In the genomic region with DNA sequence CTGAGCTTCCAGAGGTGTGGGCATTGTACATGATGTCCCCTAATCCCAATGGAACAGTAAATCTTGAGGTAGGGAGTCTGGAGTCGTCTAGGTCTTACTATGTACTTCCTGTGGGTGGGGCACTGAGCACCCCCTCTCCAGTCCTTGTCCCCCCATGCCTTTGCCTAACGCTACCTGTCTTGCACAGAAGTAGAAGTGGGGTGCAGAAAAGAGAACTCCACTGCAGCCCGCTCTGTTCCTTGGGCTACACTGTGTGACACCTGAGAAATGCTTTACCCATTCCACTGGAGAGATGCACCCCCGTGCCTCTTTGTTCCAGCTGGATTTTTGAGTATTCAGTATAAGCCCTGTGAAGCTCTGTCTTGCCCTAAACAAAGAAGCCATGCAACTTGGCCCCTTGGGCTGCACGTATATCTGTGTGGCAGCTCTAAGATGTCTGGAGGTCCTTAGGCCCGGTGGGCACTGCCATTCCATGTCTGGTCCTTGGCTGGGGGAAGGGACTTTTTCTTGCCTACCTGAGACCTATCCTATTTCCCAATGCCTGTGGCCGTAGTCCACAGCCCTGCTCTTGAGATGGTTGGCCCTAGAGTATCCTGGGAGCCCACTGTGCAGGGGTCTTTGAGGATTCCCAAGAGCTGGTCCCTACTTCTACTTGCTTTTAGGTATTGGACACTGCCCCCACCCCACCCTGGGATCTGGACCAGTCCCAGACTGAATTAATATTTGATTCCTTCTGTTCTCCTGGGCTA, we compare ENCODE assay signal across 15 mouse cellular contexts.
DNase-seq lines count a peak whose midpoint lies in the region; ATAC-seq and TF ChIP-seq lines count a peak whose summit lies in the region.
"Had no signal": no experiment of that assay in that cellular context is flagged by ENCODE, and none has a peak within 500 bp of the region (broad histone marks: within the 10 kb centered on the region; RNA-seq: fewer than 3 reads in every experiment).

No protein-coding gene starts in this region.

- peaks cover 20% of the 10 kb centered on the region for H3K27me3 ChIP-seq in kidney, embryonic 14.5 days (ENCODE audit: control insufficient read depth, insufficient read depth, low read length)
- H3K27me3 ChIP-seq in lung, postnatal 0 days (replicated peaks; ENCODE audit: insufficient read depth, low read length): no peaks in the 10 kb centered on the region
- H3K27me3 ChIP-seq in intestine, embryonic 16.5 days (replicated peaks; ENCODE audit: control insufficient read depth, insufficient read depth, low read length): no peaks in the 10 kb centered on the region
- H3K27me3 ChIP-seq in stomach, embryonic 16.5 days (ENCODE audit: control insufficient read depth, insufficient read depth, low read length): no peaks in the 10 kb centered on the region
- H3K27me3 ChIP-seq: forebrain, embryonic 15.5 days; liver, embryonic 13.5 days; midbrain, embryonic 13.5 days had no signal

- ATAC-seq in kidney, embryonic 14.5 days (ENCODE audit: low FRiP score, low TSS enrichment): no peak
- no peak; the same call in 1 of the 2 replicates for ATAC-seq in lung, postnatal 0 days
- ATAC-seq in intestine, embryonic 16.5 days: no peak
- no peak for ATAC-seq in stomach, embryonic 16.5 days (ENCODE audit: insufficient read depth, low FRiP score)
- no peak for ATAC-seq in megakaryocyte, adult 5-6 weeks (ENCODE audit: poor library complexity, severe bottlenecking)
- ATAC-seq: forebrain, embryonic 15.5 days; midbrain, embryonic 13.5 days had no signal

- TF ChIP-seq EP300 in lung, postnatal 0 days (IDR thresholded peaks at IDR 0.05): no peak

- H3K27ac ChIP-seq in kidney, embryonic 14.5 days (ENCODE audit: low read depth, low read length): peak overlapping the region; percentile 26; the same call in 1 of the 2 replicates
- peak overlapping the region; percentile 68; the same call in 1 of the 2 replicates for H3K27ac ChIP-seq in lung, postnatal 0 days (ENCODE audit: low read length)
- peak overlapping the region; percentile 63; the same call in 1 of the 2 replicates for H3K27ac ChIP-seq in intestine, embryonic 16.5 days (ENCODE audit: low read length)
- peak overlapping the region; percentile 94 for H3K27ac ChIP-seq in stomach, embryonic 16.5 days (ENCODE audit: low read length)
- H3K27ac ChIP-seq: forebrain, embryonic 15.5 days; midbrain, embryonic 13.5 days had no signal

- no peak for TF ChIP-seq CTCF in lung, postnatal 0 days (IDR thresholded peaks at IDR 0.05)

- WGBS in kidney, embryonic 14.5 days: 82% methylated on average over 7 of the region's 7 CpGs
- 73% methylated on average over 7 of the region's 7 CpGs for WGBS in lung, postnatal 0 days
- WGBS in intestine, embryonic 16.5 days: 84% methylated on average over 7 of the region's 7 CpGs
- WGBS in stomach, embryonic 16.5 days: 73% methylated on average over 7 of the region's 7 CpGs

- H3K4me2 ChIP-seq in kidney, embryonic 14.5 days (replicated peaks; ENCODE audit: low read depth, low read length): no peak overlapping the region
- no peak overlapping the region; the same call in 1 of the 2 replicates for H3K4me2 ChIP-seq in lung, postnatal 0 days (replicated peaks; ENCODE audit: low read depth, low read length)
- H3K4me2 ChIP-seq in intestine, embryonic 16.5 days (ENCODE audit: low read depth, low read length): no peak overlapping the region
- H3K4me2 ChIP-seq in stomach, embryonic 16.5 days (ENCODE audit: low read depth, low read length): peak overlapping the region; percentile 21; the same call in 1 of the 2 replicates
- H3K4me2 ChIP-seq: forebrain, embryonic 15.5 days; liver, embryonic 13.5 days; midbrain, embryonic 13.5 days had no signal

- H3K4me1 ChIP-seq in kidney, embryonic 14.5 days (ENCODE audit: control insufficient read depth, insufficient read depth, low read length): peaks cover 51% of the 10 kb centered on the region
- H3K4me1 ChIP-seq in lung, postnatal 0 days (ENCODE audit: insufficient read depth, low read depth, low read length): peaks cover 34% of the 10 kb centered on the region
- H3K4me1 ChIP-seq in intestine, embryonic 16.5 days (ENCODE audit: control insufficient read depth, insufficient read depth, low read length): peaks cover 49% of the 10 kb centered on the region
- peaks cover 54% of the 10 kb centered on the region for H3K4me1 ChIP-seq in stomach, embryonic 16.5 days (ENCODE audit: control insufficient read depth, insufficient read depth, low read length)

- peaks cover 20% of the 10 kb centered on the region; the same call in 1 of the 2 replicates for H3K36me3 ChIP-seq in kidney, embryonic 14.5 days (ENCODE audit: control insufficient read depth, insufficient read depth, low read length)
- 0 out of 2 replicates have a peak, but pooled peaks cover 7% of the 10 kb centered on the region for H3K36me3 ChIP-seq in lung, postnatal 0 days (ENCODE audit: insufficient read depth, low read length)
- H3K36me3 ChIP-seq in intestine, embryonic 16.5 days (ENCODE audit: control insufficient read depth, insufficient read depth, low read length): peaks cover 7% of the 10 kb centered on the region
- peaks cover 5% of the 10 kb centered on the region; the same call in 1 of the 2 replicates for H3K36me3 ChIP-seq in stomach, embryonic 16.5 days (ENCODE audit: control insufficient read depth, insufficient read depth, low read length)

- no peak overlapping the region for H3K4me3 ChIP-seq in kidney, embryonic 14.5 days (ENCODE audit: low read length)
- H3K4me3 ChIP-seq in lung, postnatal 0 days (ENCODE audit: low read depth, low read length): no peak overlapping the region
- no peak overlapping the region for H3K4me3 ChIP-seq in intestine, embryonic 16.5 days (ENCODE audit: low read length)
- H3K4me3 ChIP-seq in stomach, embryonic 16.5 days (replicated peaks; ENCODE audit: low read length): no peak overlapping the region
- H3K4me3 ChIP-seq: forebrain, embryonic 15.5 days; liver, embryonic 13.5 days; midbrain, embryonic 13.5 days had no signal

- no peaks in the 10 kb centered on the region for H3K9me3 ChIP-seq in kidney, embryonic 14.5 days (ENCODE audit: control insufficient read depth, low read length)
- no peaks in the 10 kb centered on the region for H3K9me3 ChIP-seq in lung, postnatal 0 days (ENCODE audit: low read length)
- H3K9me3 ChIP-seq in intestine, embryonic 16.5 days (ENCODE audit: control insufficient read depth, low read length): no peaks in the 10 kb centered on the region
- H3K9me3 ChIP-seq in stomach, embryonic 16.5 days (replicated peaks; ENCODE audit: control insufficient read depth, low read length): no peaks in the 10 kb centered on the region
- H3K9me3 ChIP-seq: forebrain, embryonic 15.5 days; liver, embryonic 13.5 days; midbrain, embryonic 13.5 days had no signal

- no peak overlapping the region for H3K9ac ChIP-seq in kidney, embryonic 14.5 days (ENCODE audit: low read depth, low read length)
- H3K9ac ChIP-seq in lung, postnatal 0 days (replicated peaks; ENCODE audit: low read depth): no peak overlapping the region
- 0 out of 2 replicates have a peak overlapping the region, but pooled peaks have one; percentile 47 for H3K9ac ChIP-seq in intestine, embryonic 16.5 days (ENCODE audit: low read depth, low read length)
- peak overlapping the region; percentile 38; the same call in 1 of the 2 replicates for H3K9ac ChIP-seq in stomach, embryonic 16.5 days (ENCODE audit: low read length)
- H3K9ac ChIP-seq: forebrain, embryonic 15.5 days; liver, embryonic 13.5 days; midbrain, embryonic 13.5 days had no signal

- no peak for DNase-seq in kidney, adult 11 months
- DNase-seq in lung, postnatal 0 days (ENCODE audit: low spot score): no peak
- DNase-seq in lung, postnatal 4 days: no peak
- DNase-seq in layer of hippocampus, adult 11-12 months (ENCODE audit: low spot score): no peak
- DNase-seq: cerebellum, adult 9-10 months; gastrocnemius, postnatal 25 days; heart, postnatal 4 days; layer of hippocampus, adult 9-11 months; liver, embryonic 13.5 days had no signal

Comparison
In these comparisons a context has a peak if more than half of its experiments do, and no peak if none do; other contexts are left out.
1. H3K27ac ChIP-seq: peak in every context shown above with its lines; median percentile 94 in stomach, embryonic 16.5 days; 68 in lung, postnatal 0 days; 63 in intestine, embryonic 16.5 days; 26 in kidney, embryonic 14.5 days.
2. H3K9ac ChIP-seq: peak in intestine, embryonic 16.5 days (single experiment) and stomach, embryonic 16.5 days (single experiment); none in kidney, embryonic 14.5 days (single experiment) and lung, postnatal 0 days (single experiment).